22 mouse cellular contexts compared by ENCODE assay signal in genomic region chr13:117230371-117231110, GRCm38 (mm10). TPM values are rescaled to one million over a fixed set of nuclear protein-coding genes. Genes with fewer than 3 reads are reported as not detected.
DNase-seq lines count a peak whose midpoint lies in the region; TF ChIP-seq lines count a peak whose summit lies in the region.
"Had no signal": no experiment of that assay in that cellular context is flagged by ENCODE, and none has a peak within 500 bp of the region (broad histone marks: within the 10 kb centered on the region; RNA-seq: fewer than 3 reads in every experiment).

No protein-coding gene starts in this region.

- H3K4me3 ChIP-seq in C2C12 (ENCODE audit: insufficient read depth, poor library complexity, severe bottlenecking) = no peak overlapping the region
- H3K4me3 ChIP-seq: erythroblast, embryonic 14.5 days; gastrocnemius, adult 2 months; heart, embryonic 15.5 days; limb, embryonic 15.5 days; liver, embryonic 15.5 days; midbrain, embryonic 10.5 days had no signal

- no peak for TF ChIP-seq CTCF in C2C12 (IDR thresholded peaks at IDR 0.05; ENCODE audit: control insufficient read depth, insufficient read depth, insufficient read length)

- no peaks in the 10 kb centered on the region for H3K27me3 ChIP-seq in C2C12 (ENCODE audit: control insufficient read depth, insufficient read depth, insufficient read length)
- H3K27me3 ChIP-seq: heart, embryonic 15.5 days; limb, embryonic 15.5 days; liver, embryonic 15.5 days had no signal

- no peaks in the 10 kb centered on the region for H3K79me3 ChIP-seq in C2C12 (ENCODE audit: low read depth)

- peak; percentile 37 to 69 for DNase-seq in adrenal gland, adult (ENCODE audit: inconsistent age in 2 of 2, low spot score in 1 of 2)
- no peak for DNase-seq in adrenal gland, adult 18-20 months (ENCODE audit: low spot score in 2 of 2)
- DNase-seq in adrenal gland, postnatal 14 days = peak; percentile 58
- peak; percentile 93 for DNase-seq in fibroblast of lung, adult 2 months (ENCODE audit: low read depth)
- DNase-seq in left cerebral cortex, postnatal 10 days (ENCODE audit: extremely low spot score in 1 of 2, low spot score in 2 of 2) = no peak
- DNase-seq in right cerebral cortex, adult 2 months (ENCODE audit: low spot score in 2 of 2) = no peak
- no peak for DNase-seq in layer of hippocampus, adult 9-11 months
- DNase-seq: cerebellum, adult 9-11 months; embryo, embryonic 11 days; gastrocnemius, adult 2 months; heart, adult 18-20 months; kidney, adult 18-20 months; layer of hippocampus, postnatal 36 days; thymus, postnatal 36 days had no signal

- intact Hi-C loops in left cerebral cortex, postnatal 10 days (cut with DNase I) = no loop called here

- no peak overlapping the region for H3ac ChIP-seq in C2C12 (ENCODE audit: control insufficient read depth, insufficient read length, low read depth)

- no peaks in the 10 kb centered on the region for H3K79me2 ChIP-seq in C2C12 (ENCODE audit: control insufficient read depth, insufficient read depth)

- H3K36me3 ChIP-seq in C2C12 (ENCODE audit: control insufficient read depth, insufficient read depth) = no peaks in the 10 kb centered on the region
- H3K36me3 ChIP-seq: heart, embryonic 15.5 days; limb, embryonic 15.5 days; liver, embryonic 15.5 days had no signal

TF ChIP-seq in C2C12, 6 proteins besides CTCF, POLR2A, EP300 and RAD21:
- TF ChIP-seq MYOD1 (IDR thresholded peaks at IDR 0.05; ENCODE audit: control insufficient read depth, insufficient read length, low read depth) (no peak), CEBPB (IDR thresholded peaks at IDR 0.05; ENCODE audit: low read depth) (peak; percentile 45)

RNA-seq across cellular contexts. Expression of gene Gm17509, which starts 9.7 kb away (rescaled TPM):
- not detected for total RNA-seq in adrenal gland, adult 18-20 months (2021)
- polyA plus RNA-seq in C2C12 (2012; fragmentation: generic; extraction: Trizol) = 0.04 TPM
- 0.26 TPM in 1 of 2 replicates, not detected in the other for total RNA-seq in adrenal gland, postnatal 14 days (2021)
- total RNA-seq in left cerebral cortex, postnatal 10 days (2021) = under 1 TPM; 0.91 to 0.97 TPM
- total RNA-seq: gastrocnemius, adult 2 months; heart, adult 18-20 months had no signal
- polyA plus RNA-seq: erythroblast, embryonic 14.5 days; heart, embryonic 15.5 days; lung, embryonic 16.5 days; small intestine, adult 2 months had no signal

RNA-seq across cellular contexts. Expression of gene Emb, which starts 22.2 kb away (rescaled TPM):
- 10 to 100 TPM; 22.0 to 32.3 TPM for total RNA-seq in adrenal gland, adult 18-20 months (2021)
- 9.5 TPM for polyA plus RNA-seq in C2C12 (2012; fragmentation: generic; extraction: Trizol)
- total RNA-seq in adrenal gland, postnatal 14 days (2021) = 44.4 and 45.1 TPM in 2 replicates
- total RNA-seq in left cerebral cortex, postnatal 10 days (2021) = 10 to 100 TPM; 18.5 to 19.1 TPM

Comparison
In these comparisons a context has a peak if more than half of its experiments do, and no peak if none do; other contexts are left out.
1. DNase-seq: peak in adrenal gland, adult (2 of 2), adrenal gland, postnatal 14 days (single experiment) and fibroblast of lung, adult 2 months (single experiment); none in adrenal gland, adult 18-20 months (0 of 2), left cerebral cortex, postnatal 10 days (0 of 2), right cerebral cortex, adult 2 months (0 of 2) and layer of hippocampus, adult 9-11 months (single experiment).